Mouse (Mus musculus): ENCODE measurements around the gene Fam69a. TPM values are rescaled to one million over a fixed set of nuclear protein-coding genes. Genes with fewer than 3 reads are reported as not detected.

Gene Fam69a
- polyA plus RNA-seq, 1 experiment from 2014 or later: 12.5 TPM

- Histone ChIP-seq H3K4me3 (no peak overlapping the region; the same call in 1 of the 2 replicates), H3K4me1 (peaks cover 77% of the 10 kb centered on the region), H3K36me3 (no peaks in the 10 kb centered on the region), H3K4me2 (peak overlapping the region; percentile 76), H3K9me3 (replicated peaks) (no peaks in the 10 kb centered on the region), H3K27me3 (replicated peaks) (no peaks in the 10 kb centered on the region), H3K9ac (peak overlapping the region; percentile 52), H3K27ac (peak overlapping the region; percentile 87)
- WGBS (ENCODE audit: insufficient replicate concordance): 47% methylated on average over 16 of the region's 16 CpGs
- ATAC-seq: no peak
These were observed 25.2 kb downstream of the Fam69a start for GRCm38 (mm10) chr5:107961438-107962251.

- no peaks in the 10 kb centered on the region for H3K36me3 ChIP-seq
- peak overlapping the region; percentile 52 for H3K9ac ChIP-seq
- H3K4me3 ChIP-seq: peak overlapping the region; percentile 49
- peaks cover 68% of the 10 kb centered on the region for H3K4me1 ChIP-seq
- no peaks in the 10 kb centered on the region for H3K9me3 ChIP-seq (replicated peaks)
- peak overlapping the region; percentile 76 for H3K4me2 ChIP-seq
- peak overlapping the region; percentile 87 for H3K27ac ChIP-seq
- ATAC-seq: peak; percentile 86
- H3K27me3 ChIP-seq (replicated peaks): no peaks in the 10 kb centered on the region
- 22% methylated on average over 14 of the region's 14 CpGs for WGBS (ENCODE audit: insufficient replicate concordance)
These were observed 26.2 kb downstream of the Fam69a start for GRCm38 (mm10) chr5:107960532-107961202.

- Histone ChIP-seq H3K4me1 (peaks cover 60% of the 10 kb centered on the region), H3K27ac (peak overlapping the region; percentile 87), H3K9me3 (replicated peaks) (no peaks in the 10 kb centered on the region), H3K27me3 (replicated peaks) (no peaks in the 10 kb centered on the region), H3K9ac (0 out of 2 replicates have a peak overlapping the region, but pooled peaks have one; percentile 15), H3K36me3 (no peaks in the 10 kb centered on the region), H3K4me3 (no peak overlapping the region), H3K4me2 (peak overlapping the region; percentile 76)
- WGBS (ENCODE audit: insufficient replicate concordance): 31% methylated on average over 8 of the region's 8 CpGs
- ATAC-seq: peak; percentile 94
These were observed 27.1 kb downstream of the Fam69a start for GRCm38 (mm10) chr5:107959624-107960300.

GRCm38 (mm10) chr5:107950643-107951042 is 36.2 kb downstream of the Fam69a start:
- 28% methylated on average over 5 of the region's 5 CpGs for WGBS (ENCODE audit: insufficient replicate concordance)
- Histone ChIP-seq H3K27ac (peak overlapping the region; percentile 53), H3K4me2 (no peak overlapping the region), H3K4me3 (no peak overlapping the region), H3K9ac (peak overlapping the region; percentile 19; the same call in 1 of the 2 replicates), H3K9me3 (replicated peaks) (no peaks in the 10 kb centered on the region), H3K27me3 (replicated peaks) (no peaks in the 10 kb centered on the region), H3K36me3 (no peaks in the 10 kb centered on the region), H3K4me1 (peaks cover 27% of the 10 kb centered on the region)
- peak; percentile 72 for ATAC-seq

- Histone ChIP-seq H3K4me1 (peaks cover 31% of the 10 kb centered on the region), H3K9ac (no peak overlapping the region), H3K4me3 (no peak overlapping the region), H3K36me3 (no peaks in the 10 kb centered on the region), H3K9me3 (replicated peaks) (no peaks in the 10 kb centered on the region), H3K27me3 (replicated peaks) (no peaks in the 10 kb centered on the region), H3K4me2 (no peak overlapping the region), H3K27ac (0 out of 2 replicates have a peak overlapping the region, but pooled peaks have one; percentile 5)
- ATAC-seq: no peak
- 53% methylated on average over 3 of the region's 3 CpGs for WGBS (ENCODE audit: insufficient replicate concordance)
These were observed 37.3 kb downstream of the Fam69a start for GRCm38 (mm10) chr5:107949607-107950006.

GRCm38 (mm10) chr5:107948899-107949298 is 38.0 kb downstream of the Fam69a start:
- Histone ChIP-seq H3K4me2 (no peak overlapping the region), H3K9me3 (replicated peaks) (no peaks in the 10 kb centered on the region), H3K4me1 (peaks cover 31% of the 10 kb centered on the region), H3K27ac (peak overlapping the region; percentile 5; the same call in 1 of the 2 replicates), H3K9ac (no peak overlapping the region), H3K27me3 (replicated peaks) (no peaks in the 10 kb centered on the region), H3K4me3 (no peak overlapping the region), H3K36me3 (no peaks in the 10 kb centered on the region)
- WGBS (ENCODE audit: insufficient replicate concordance): 91% methylated on average over 1 of the region's 1 CpGs
- ATAC-seq: no peak

- H3K27me3 ChIP-seq (replicated peaks): no peaks in the 10 kb centered on the region
- no peak overlapping the region for H3K4me3 ChIP-seq
- no peak overlapping the region for H3K9ac ChIP-seq
- H3K27ac ChIP-seq: no peak overlapping the region
- H3K4me2 ChIP-seq: no peak overlapping the region
- ATAC-seq: no peak
- H3K4me1 ChIP-seq: peaks cover 31% of the 10 kb centered on the region
- H3K9me3 ChIP-seq (replicated peaks): no peaks in the 10 kb centered on the region
- H3K36me3 ChIP-seq: no peaks in the 10 kb centered on the region
- 67% methylated on average over 2 of the region's 2 CpGs for WGBS (ENCODE audit: insufficient replicate concordance)
These were observed 39.3 kb downstream of the Fam69a start for GRCm38 (mm10) chr5:107947548-107947947.

GRCm38 (mm10) chr5:107946475-107946874 is 40.4 kb downstream of the Fam69a start:
- WGBS (ENCODE audit: insufficient replicate concordance): 38% methylated on average over 1 of the region's 1 CpGs
- no peaks in the 10 kb centered on the region for H3K9me3 ChIP-seq (replicated peaks)
- ATAC-seq: no peak
- H3K27me3 ChIP-seq (replicated peaks): no peaks in the 10 kb centered on the region
- H3K4me1 ChIP-seq: peaks cover 30% of the 10 kb centered on the region
- no peak overlapping the region for H3K4me2 ChIP-seq
- H3K4me3 ChIP-seq: no peak overlapping the region
- H3K9ac ChIP-seq: no peak overlapping the region
- no peaks in the 10 kb centered on the region for H3K36me3 ChIP-seq
- no peak overlapping the region for H3K27ac ChIP-seq

GRCm38 (mm10) chr5:107943526-107943925 is 43.4 kb downstream of the Fam69a start:
- Histone ChIP-seq H3K9ac (no peak overlapping the region), H3K4me2 (no peak overlapping the region), H3K4me3 (no peak overlapping the region), H3K9me3 (replicated peaks) (no peaks in the 10 kb centered on the region), H3K27ac (no peak overlapping the region), H3K27me3 (replicated peaks) (no peaks in the 10 kb centered on the region), H3K4me1 (peaks cover 28% of the 10 kb centered on the region), H3K36me3 (no peaks in the 10 kb centered on the region)
- no peak for ATAC-seq
- WGBS (ENCODE audit: insufficient replicate concordance): 80% methylated on average over 6 of the region's 6 CpGs

- Histone ChIP-seq H3K9me3 (replicated peaks) (no peaks in the 10 kb centered on the region), H3K27me3 (replicated peaks) (no peaks in the 10 kb centered on the region), H3K9ac (no peak overlapping the region), H3K4me3 (no peak overlapping the region), H3K4me2 (no peak overlapping the region), H3K4me1 (peaks cover 28% of the 10 kb centered on the region), H3K27ac (no peak overlapping the region), H3K36me3 (no peaks in the 10 kb centered on the region)
- 38% methylated on average over 1 of the region's 1 CpGs for WGBS (ENCODE audit: insufficient replicate concordance)
- ATAC-seq: no peak
These were observed 43.9 kb downstream of the Fam69a start for GRCm38 (mm10) chr5:107942941-107943340.

- 56% methylated on average over 6 of the region's 6 CpGs for WGBS (ENCODE audit: insufficient replicate concordance)
- no peak for ATAC-seq
- Histone ChIP-seq H3K27ac (no peak overlapping the region), H3K4me3 (no peak overlapping the region), H3K4me2 (no peak overlapping the region), H3K4me1 (peaks cover 16% of the 10 kb centered on the region), H3K9me3 (replicated peaks) (no peaks in the 10 kb centered on the region), H3K36me3 (no peaks in the 10 kb centered on the region), H3K9ac (no peak overlapping the region), H3K27me3 (replicated peaks) (no peaks in the 10 kb centered on the region)
These were observed 45.7 kb downstream of the Fam69a start for GRCm38 (mm10) chr5:107941222-107941621.

- no peak overlapping the region for H3K4me3 ChIP-seq
- no peaks in the 10 kb centered on the region for H3K9me3 ChIP-seq (replicated peaks)
- no peaks in the 10 kb centered on the region for H3K27me3 ChIP-seq (replicated peaks)
- 66% methylated on average over 3 of the region's 3 CpGs for WGBS (ENCODE audit: insufficient replicate concordance)
- peaks cover 19% of the 10 kb centered on the region for H3K4me1 ChIP-seq
- no peaks in the 10 kb centered on the region for H3K36me3 ChIP-seq
- H3K4me2 ChIP-seq: no peak overlapping the region
- no peak overlapping the region for H3K27ac ChIP-seq
- no peak overlapping the region for H3K9ac ChIP-seq
- ATAC-seq: no peak
These were observed 47.2 kb downstream of the Fam69a start for GRCm38 (mm10) chr5:107939701-107940100.
